Mouse (Mus musculus) adrenal gland, postnatal 14 days (tissue): ENCODE measurements around the gene Olfr1449. TPM values are rescaled to one million over a fixed set of nuclear protein-coding genes. Genes with fewer than 3 reads are reported as not detected.
"Not testable (repeated sequence)": the region's sequence is repeated elsewhere in the genome, so short reads cannot be mapped to it uniquely, and the experiment has no call there.

ENCODE experiments used
- DNase-seq: peaks from one replicate; pipeline ENCODE4 v3.0.0; 2021; ENCODE audit warnings: mixed read lengths
- long read RNA-seq, 2 experiments: library from polyadenylated mRNA; stranded (forward); transcript quantifications; one replicate each; pipeline ENCODE4 v2.0.0; 2021
- total RNA-seq: library from RNA; stranded (reverse); gene quantifications from 2 replicates; pipeline ENCODE4 v1.2.3, GENCODE M21; 2021

The Olfr1449 gene
- total RNA-seq = not detected in 2 replicates
- long read RNA-seq, experiment 1 = 0 reads
- long read RNA-seq, experiment 2 = 0 reads

GRCm38 (mm10) chr19:12930540-12930939, at the start of gene Olfr1449:
TSS of gene Olfr1449 (plus strand) at chr19:12930840.
- DNase-seq = no peak

GRCm38 (mm10) chr19:12883555-12883954, 47.1 kb upstream of the Olfr1449 start, which contains the start of gene Olfr1445:
TSS of gene Olfr1445 (plus strand) at chr19:12883855.
- DNase-seq = no peak

GRCm38 (mm10) chr19:12893424-12893823, 37.2 kb upstream of the Olfr1449 start, which contains the start of gene Olfr1446:
TSS of gene Olfr1446 (minus strand) at chr19:12893524.
- DNase-seq = no peak

GRCm38 (mm10) chr19:12903643-12904042, 27.0 kb upstream of the Olfr1449 start, which contains the start of gene Olfr1447:
TSS of gene Olfr1447 (minus strand) at chr19:12903743.
- no peak for DNase-seq

- no peak for DNase-seq
These were observed 6.3 kb upstream of the Olfr1449 start, which contains the start of gene Olfr1448 for GRCm38 (mm10) chr19:12924319-12924718. TSS of gene Olfr1448 (minus strand) at chr19:12924419.

GRCm38 (mm10) chr19:12949958-12950357, 19.3 kb downstream of the Olfr1449 start, which contains the start of gene Olfr1450:
TSS of gene Olfr1450 (plus strand) at chr19:12950258.
- no peak for DNase-seq

- not testable (repeated sequence) for DNase-seq
These were observed 39.4 kb downstream of the Olfr1449 start for GRCm38 (mm10) chr19:12970082-12970481.

Other genes starting within 250 kb of the Olfr1449 start
- 5.9 TPM in 1 of 2 replicates, not detected in the other for gene Keg1, start 235.1 kb upstream of the Olfr1449 start, total RNA-seq
- 2.9 and 3.0 TPM in 2 replicates for gene Cntf, start 165.2 kb upstream of the Olfr1449 start, total RNA-seq
- gene Zfp91, start 134.7 kb upstream of the Olfr1449 start, total RNA-seq = 87.0 and 88.4 TPM in 2 replicates
- gene Lpxn, start 134.6 kb upstream of the Olfr1449 start, total RNA-seq = 1.4 and 5.1 TPM in 2 replicates
- not detected in 2 replicates for gene Gm5244, start 84.2 kb upstream of the Olfr1449 start, total RNA-seq
- not detected in 2 replicates for gene Olfr1444, start 73.6 kb upstream of the Olfr1449 start, total RNA-seq
- gene Olfr1445, start 47.0 kb upstream of the Olfr1449 start, total RNA-seq = not detected in 2 replicates
- gene Olfr1446, start 37.3 kb upstream of the Olfr1449 start, total RNA-seq = not detected in 2 replicates
- not detected in 2 replicates for gene Olfr1447, start 27.1 kb upstream of the Olfr1449 start, total RNA-seq
- gene Olfr1448, start 6.4 kb upstream of the Olfr1449 start, total RNA-seq = not detected in 2 replicates
- not detected in 2 replicates for gene Olfr1450, start 19.4 kb downstream of the Olfr1449 start, total RNA-seq
- gene Olfr1451, start 64.2 kb downstream of the Olfr1449 start, total RNA-seq = not detected in 2 replicates
- gene Olfr1453, start 97.5 kb downstream of the Olfr1449 start, total RNA-seq = not detected in 2 replicates
- not detected in 2 replicates for gene Olfr1454, start 129.8 kb downstream of the Olfr1449 start, total RNA-seq
- not detected in 2 replicates for gene Olfr1457, start 167.1 kb downstream of the Olfr1449 start, total RNA-seq
- gene Olfr1458, start 175.9 kb downstream of the Olfr1449 start, total RNA-seq = not detected in 2 replicates
- 0.04 and 0.07 TPM in 2 replicates for gene Olfr1459, start 218.7 kb downstream of the Olfr1449 start, total RNA-seq
- gene Olfr1461, start 232.2 kb downstream of the Olfr1449 start, total RNA-seq = not detected in 2 replicates